Comparison of ENCODE assay signal across 9 mouse cellular contexts in genomic region chr7:75852363-75852762, GRCm38 (mm10). TPM values are rescaled to one million over a fixed set of nuclear protein-coding genes. Genes with fewer than 3 reads are reported as not detected.
A peak's percentile ranks its signal among the peaks of the same experiment; 100 is the strongest.
DNase-seq lines count a peak whose midpoint lies in the region; ATAC-seq lines count a peak whose summit lies in the region.
"Had no signal": no experiment of that assay in that cellular context is flagged by ENCODE, and none has a peak within 500 bp of the region (broad histone marks: within the 10 kb centered on the region; RNA-seq: fewer than 3 reads in every experiment).

No protein-coding gene starts in this region.

- no peaks in the 10 kb centered on the region for H3K9me3 ChIP-seq in limb, embryonic 12.5 days
- no peaks in the 10 kb centered on the region for H3K9me3 ChIP-seq in limb, embryonic 10.5 days (replicated peaks)
- no peaks in the 10 kb centered on the region for H3K9me3 ChIP-seq in neural tube, embryonic 14.5 days (ENCODE audit: control insufficient read depth, low read length)
- H3K9me3 ChIP-seq in intestine, embryonic 15.5 days: no peaks in the 10 kb centered on the region

- no peak for ATAC-seq in limb, embryonic 12.5 days (ENCODE audit: insufficient number of reproducible peaks, insufficient read depth, low FRiP score, low TSS enrichment, low read depth)
- ATAC-seq in neural tube, embryonic 14.5 days (ENCODE audit: low read depth): peak; percentile 41
- ATAC-seq in megakaryocyte progenitor cell, adult 5-6 weeks (replicated peaks; ENCODE audit: poor library complexity): no peak
- ATAC-seq in intestine, embryonic 15.5 days: no peak

- H3K27ac ChIP-seq in limb, embryonic 12.5 days: no peak overlapping the region
- H3K27ac ChIP-seq in limb, embryonic 10.5 days: no peak overlapping the region
- peak overlapping the region; percentile 4; the same call in 1 of the 2 replicates for H3K27ac ChIP-seq in neural tube, embryonic 14.5 days (ENCODE audit: low read depth, low read length)
- no peak overlapping the region for H3K27ac ChIP-seq in intestine, embryonic 15.5 days

- H3K27me3 ChIP-seq in limb, embryonic 12.5 days: no peaks in the 10 kb centered on the region
- no peaks in the 10 kb centered on the region for H3K27me3 ChIP-seq in limb, embryonic 10.5 days (ENCODE audit: low read depth, poor library complexity, severe bottlenecking)
- no peaks in the 10 kb centered on the region for H3K27me3 ChIP-seq in neural tube, embryonic 14.5 days (ENCODE audit: control insufficient read depth, insufficient read depth, low read length)
- no peaks in the 10 kb centered on the region for H3K27me3 ChIP-seq in intestine, embryonic 15.5 days (replicated peaks)

- WGBS in limb, embryonic 12.5 days: 77% methylated on average over 4 of the region's 4 CpGs
- 85% methylated on average over 4 of the region's 4 CpGs for WGBS in limb, embryonic 10.5 days
- 36% methylated on average over 4 of the region's 4 CpGs for WGBS in neural tube, embryonic 14.5 days
- WGBS in intestine, embryonic 15.5 days: 69% methylated on average over 4 of the region's 4 CpGs

- peaks cover 46% of the 10 kb centered on the region for H3K4me1 ChIP-seq in limb, embryonic 12.5 days (replicated peaks)
- peaks cover 40% of the 10 kb centered on the region for H3K4me1 ChIP-seq in limb, embryonic 10.5 days
- peaks cover 50% of the 10 kb centered on the region for H3K4me1 ChIP-seq in neural tube, embryonic 14.5 days (ENCODE audit: control insufficient read depth, insufficient read depth, low read length)
- H3K4me1 ChIP-seq in intestine, embryonic 15.5 days (replicated peaks): peaks cover 27% of the 10 kb centered on the region

- H3K4me3 ChIP-seq in limb, embryonic 12.5 days (replicated peaks): no peak overlapping the region
- H3K4me3 ChIP-seq in limb, embryonic 10.5 days: no peak overlapping the region
- H3K4me3 ChIP-seq in neural tube, embryonic 14.5 days (ENCODE audit: low read depth, low read length): no peak overlapping the region
- H3K4me3 ChIP-seq in intestine, embryonic 15.5 days (replicated peaks): no peak overlapping the region
- H3K4me3 ChIP-seq: erythroblast, embryonic 14.5 days had no signal

- peak overlapping the region; percentile 47; the same call in 1 of the 2 replicates for H3K9ac ChIP-seq in limb, embryonic 12.5 days (replicated peaks)
- H3K9ac ChIP-seq in neural tube, embryonic 14.5 days (replicated peaks; ENCODE audit: low read depth, low read length): no peak overlapping the region
- H3K9ac ChIP-seq in intestine, embryonic 15.5 days: no peak overlapping the region

- peaks cover 30% of the 10 kb centered on the region for H3K36me3 ChIP-seq in limb, embryonic 12.5 days
- peaks cover 43% of the 10 kb centered on the region for H3K36me3 ChIP-seq in limb, embryonic 10.5 days
- H3K36me3 ChIP-seq in neural tube, embryonic 14.5 days (ENCODE audit: control insufficient read depth, insufficient read depth, low read length): no peaks in the 10 kb centered on the region
- no peaks in the 10 kb centered on the region for H3K36me3 ChIP-seq in intestine, embryonic 15.5 days

- DNase-seq in limb, embryonic 10.5 days (ENCODE audit: low spot score): no peak
- DNase-seq in adrenal gland, postnatal 36 days: peak; percentile 70 to 83
- peak; percentile 52 to 62 for DNase-seq in frontal cortex, postnatal 14 days (ENCODE audit: low spot score in 2 of 2)
- peak; percentile 27 to 76 for DNase-seq in left cerebral cortex, adult 8-10 months (ENCODE audit: low spot score in 2 of 2)

- H3K4me2 ChIP-seq in limb, embryonic 12.5 days: no peak overlapping the region
- H3K4me2 ChIP-seq in neural tube, embryonic 14.5 days (ENCODE audit: low read depth, low read length): no peak overlapping the region
- no peak overlapping the region for H3K4me2 ChIP-seq in intestine, embryonic 15.5 days (replicated peaks)

RNA-seq across cellular contexts. Expression of gene Klhl25, which starts 4.3 kb away (rescaled TPM):
- 22.5 and 24.2 TPM in 2 replicates for polyA plus RNA-seq in limb, embryonic 12.5 days (2016; fragmentation: Nextera tagmentation; extraction: Ambion mirVana)
- polyA plus RNA-seq in limb, embryonic 10.5 days (2016; fragmentation: Nextera tagmentation; extraction: Ambion mirVana): 23.5 and 26.5 TPM in 2 replicates
- total RNA-seq in adrenal gland, postnatal 36 days (2021): 10 to 100 TPM; 11.5 to 15.1 TPM
- 10 to 100 TPM in 3 of 4 experiments, 1 to 10 TPM in 1; 9.5 to 11.8 (median 11.0) TPM for total RNA-seq in left cerebral cortex, adult 8-10 months (2022)
- 22.1 and 23.3 TPM in 2 replicates for polyA plus RNA-seq in neural tube, embryonic 14.5 days (2014; fragmentation: Nextera tagmentation; extraction: Ambion mirVana)
- total RNA-seq in megakaryocyte progenitor cell, adult 5-6 weeks (2015): 4.0 and 5.4 TPM in 2 replicates
- total RNA-seq in megakaryocyte progenitor cell, adult 5-6 weeks (2017): 8.7 and 9.0 TPM in 2 replicates
- 10.2 and 11.9 TPM in 2 replicates for polyA plus RNA-seq in intestine, embryonic 15.5 days (2015; fragmentation: Nextera tagmentation; extraction: Ambion mirVana)
